Mouse (Mus musculus) spleen, embryonic (tissue): Measurements from ENCODE around the gene Zranb1.

Source experiments
- CTCF ChIA-PET: fragments of 350-600 bp; sonication (Branson Sonifier 250); formaldehyde crosslinking; loops from one replicate; lab custom pipeline; 2022; lab: Charles Lee

Zranb1 gene

GRCm38 (mm10) chr7:132930850-132931559 is at the start of gene Zranb1:
TSS of gene Zranb1 (plus strand) at chr7:132931142.
- CTCF ChIA-PET = no interaction called here

GRCm38 (mm10) chr7:132882343-132882742 is 48.6 kb upstream of the Zranb1 start:
- CTCF ChIA-PET = interaction anchor here (0.7 to 1.4 kb wide), 2 partner anchors 31 to 227 kb away, joined by 3 read pairs; no protein-coding TSS in a partner anchor

GRCm38 (mm10) chr7:132884031-132884430 is 46.9 kb upstream of the Zranb1 start:
- CTCF ChIA-PET = no interaction called here

GRCm38 (mm10) chr7:132887019-132887804 is 43.7 kb upstream of the Zranb1 start:
- CTCF ChIA-PET = interaction anchor here (0.6 kb wide), 1 partner anchor 14 kb away, joined by 3 read pairs; no protein-coding TSS in a partner anchor

GRCm38 (mm10) chr7:132888052-132888451 is 42.9 kb upstream of the Zranb1 start:
- CTCF ChIA-PET = no interaction called here

GRCm38 (mm10) chr7:132888518-132889249 is 42.3 kb upstream of the Zranb1 start:
- CTCF ChIA-PET = no interaction called here

- CTCF ChIA-PET = no interaction called here
Observed at GRCm38 (mm10) chr7:132889691-132890090, 41.3 kb upstream of the Zranb1 start.

GRCm38 (mm10) chr7:132890201-132890600 is 40.7 kb upstream of the Zranb1 start:
- CTCF ChIA-PET = no interaction called here

GRCm38 (mm10) chr7:132891561-132892310 is 39.2 kb upstream of the Zranb1 start:
- CTCF ChIA-PET = no interaction called here

- CTCF ChIA-PET = no interaction called here
Observed at GRCm38 (mm10) chr7:132892311-132892661, 38.7 kb upstream of the Zranb1 start.

- CTCF ChIA-PET = no interaction called here
Observed at GRCm38 (mm10) chr7:132892806-132893205, 38.1 kb upstream of the Zranb1 start.

GRCm38 (mm10) chr7:132893336-132893735 is 37.6 kb upstream of the Zranb1 start:
- CTCF ChIA-PET = no interaction called here

- CTCF ChIA-PET = no interaction called here
Observed at GRCm38 (mm10) chr7:132894841-132895555, 35.9 kb upstream of the Zranb1 start.

- CTCF ChIA-PET = no interaction called here
Observed at GRCm38 (mm10) chr7:132896206-132896815, 34.6 kb upstream of the Zranb1 start.

GRCm38 (mm10) chr7:132897258-132897657 is 33.7 kb upstream of the Zranb1 start:
- CTCF ChIA-PET = interaction anchor here (3.1 kb wide), 1 partner anchor 241 kb away, joined by 20 read pairs; no protein-coding TSS in a partner anchor

GRCm38 (mm10) chr7:132898234-132898633 is 32.7 kb upstream of the Zranb1 start:
- CTCF ChIA-PET = interaction anchor here (3.1 kb wide), 1 partner anchor 242 kb away, joined by 20 read pairs; no protein-coding TSS in a partner anchor

- CTCF ChIA-PET = interaction anchor here (0.5 to 0.6 kb wide), 2 partner anchors 14 to 247 kb away, joined by 3 to 6 read pairs; no protein-coding TSS in a partner anchor
Observed at GRCm38 (mm10) chr7:132900826-132901531, 30.0 kb upstream of the Zranb1 start.

- CTCF ChIA-PET = interaction anchor here (0.7 kb wide), 1 partner anchor 109 kb away, joined by 4 read pairs; no protein-coding TSS in a partner anchor
Observed at GRCm38 (mm10) chr7:132903796-132904195, 27.1 kb upstream of the Zranb1 start.

GRCm38 (mm10) chr7:132921971-132922370 is 9.0 kb upstream of the Zranb1 start:
- CTCF ChIA-PET = no interaction called here
